Mouse (Mus musculus): ENCODE data around the gene Xpo5. TPM values are rescaled to one million over a fixed set of nuclear protein-coding genes. Genes with fewer than 3 reads are reported as not detected.
A peak's percentile ranks its signal among the peaks of the same experiment; 100 is the strongest.

Gene Xpo5
- polyA plus RNA-seq, 1 experiment from 2014 or later = 52.8 TPM

DNA sequence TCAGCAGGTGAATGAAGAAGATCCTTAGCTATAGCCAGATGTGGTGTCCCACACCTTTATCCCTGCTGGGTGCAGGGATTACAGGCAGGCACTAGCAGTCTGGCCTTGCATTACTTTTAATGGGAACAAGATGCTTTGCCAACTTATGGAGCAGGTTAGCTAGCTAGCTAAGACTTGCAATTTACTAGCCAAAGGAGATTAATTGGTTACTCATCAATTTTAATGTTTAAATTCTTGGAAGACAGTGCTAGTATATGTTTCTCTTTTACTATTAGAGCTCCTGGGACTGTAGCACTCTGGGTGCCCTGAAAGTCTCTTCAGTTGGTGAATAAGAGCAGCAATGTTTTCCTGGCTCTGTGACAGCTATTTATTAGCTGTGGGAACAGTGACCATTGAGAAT lies 4.1 kb downstream of the Xpo5 start:
- Histone ChIP-seq H3K9me3 (no peaks in the 10 kb centered on the region), H3K27me3 (replicated peaks) (no peaks in the 10 kb centered on the region), H3K27ac (no peak overlapping the region), H3K9ac (no peak overlapping the region), H3K4me2 (replicated peaks) (no peak overlapping the region), H3K36me3 (peaks cover 58% of the 10 kb centered on the region), H3K4me1 (peaks cover 15% of the 10 kb centered on the region), H3K4me3 (no peak overlapping the region)
- ATAC-seq (ENCODE audit: low FRiP score, low read depth) = no peak

DNA sequence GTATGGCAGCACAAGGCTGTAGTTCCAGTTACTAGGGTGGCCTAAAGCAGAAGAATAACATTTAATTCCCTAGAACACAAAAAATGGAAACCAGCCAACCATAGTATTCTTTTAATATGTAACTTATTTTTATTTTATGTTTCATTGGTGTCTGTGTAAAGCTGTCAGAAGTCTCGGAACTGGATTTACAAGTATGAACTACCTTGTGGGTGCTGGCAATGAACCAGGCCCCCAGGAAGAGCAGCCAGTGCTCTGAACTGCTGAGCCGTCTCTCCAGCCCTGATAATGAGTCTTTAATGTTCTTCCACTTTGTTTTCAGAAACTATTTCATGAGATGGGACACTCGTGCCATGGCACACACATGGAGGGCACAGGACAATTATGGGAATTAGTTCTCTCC lies 8.0 kb downstream of the Xpo5 start:
- ATAC-seq (ENCODE audit: low FRiP score, low read depth) = no peak
- WGBS = 91% methylated on average over 3 of the region's 3 CpGs

DNA sequence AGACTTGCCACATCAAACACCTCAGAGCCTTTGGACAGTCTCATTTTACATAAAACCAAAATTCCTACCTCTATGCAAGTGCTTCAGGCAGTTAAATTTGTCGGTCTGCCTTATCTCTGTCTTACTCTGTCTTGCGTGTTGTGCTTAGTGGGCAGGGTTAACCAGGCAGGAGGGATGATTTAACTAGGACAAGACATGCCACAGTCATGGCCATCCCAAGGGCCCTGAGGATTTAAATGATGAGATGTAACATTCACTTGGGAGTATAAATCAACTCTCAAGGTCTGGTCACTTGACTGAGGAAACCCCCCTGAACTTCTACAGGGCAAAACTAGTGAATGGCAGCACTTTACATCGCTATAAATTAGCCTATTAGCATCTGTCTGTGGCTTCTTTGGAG lies 19.0 kb downstream of the Xpo5 start:
- WGBS = 96% methylated on average over 3 of the region's 3 CpGs
- no peak for ATAC-seq (ENCODE audit: low FRiP score, low read depth)
- H3K36me3 ChIP-seq = peaks cover 94% of the 10 kb centered on the region

More for the DNA sequence above, 8.0 kb downstream of the Xpo5 start:
- peaks cover 86% of the 10 kb centered on the region for H3K36me3 ChIP-seq
- H3K9me3 ChIP-seq = no peaks in the 10 kb centered on the region
- H3K4me2 ChIP-seq (replicated peaks) = no peak overlapping the region
- no peak overlapping the region for H3K4me3 ChIP-seq
- no peaks in the 10 kb centered on the region for H3K27me3 ChIP-seq (replicated peaks)
- no peak overlapping the region for H3K9ac ChIP-seq
- H3K27ac ChIP-seq = no peak overlapping the region
- no peaks in the 10 kb centered on the region for H3K4me1 ChIP-seq

DNA sequence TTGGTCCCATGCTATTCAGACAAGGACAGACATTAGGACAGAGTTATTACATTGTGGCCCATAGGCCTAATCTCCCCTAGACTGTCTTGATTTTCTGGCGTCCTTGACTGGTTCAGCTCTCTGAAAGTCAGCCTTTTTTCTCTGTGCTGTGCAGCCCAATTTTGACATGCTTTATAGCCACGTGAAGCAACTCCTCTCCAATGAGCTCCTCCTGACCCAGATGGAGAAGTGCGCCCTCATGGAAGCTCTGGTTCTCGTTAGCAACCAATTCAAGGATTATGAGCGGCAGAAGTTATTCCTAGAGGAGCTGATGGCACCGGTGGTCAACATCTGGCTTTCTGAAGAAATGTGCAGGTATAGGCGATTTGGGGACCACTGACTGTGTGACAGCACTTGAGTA lies 25.0 kb downstream of the Xpo5 start:
- no peaks in the 10 kb centered on the region for H3K4me1 ChIP-seq
- no peak for ATAC-seq (ENCODE audit: low FRiP score, low read depth)
- no peak overlapping the region for H3K4me3 ChIP-seq
- H3K27ac ChIP-seq = no peak overlapping the region
- WGBS = 90% methylated on average over 7 of the region's 7 CpGs
- H3K9me3 ChIP-seq = no peaks in the 10 kb centered on the region
- no peak overlapping the region for H3K9ac ChIP-seq
- no peaks in the 10 kb centered on the region for H3K27me3 ChIP-seq (replicated peaks)
- H3K36me3 ChIP-seq = peaks cover 96% of the 10 kb centered on the region
- H3K4me2 ChIP-seq (replicated peaks) = no peak overlapping the region

More for the DNA sequence above, 19.0 kb downstream of the Xpo5 start:
- H3K9ac ChIP-seq = no peak overlapping the region
- H3K4me1 ChIP-seq = no peaks in the 10 kb centered on the region
- no peaks in the 10 kb centered on the region for H3K9me3 ChIP-seq
- H3K27ac ChIP-seq = no peak overlapping the region
- no peak overlapping the region for H3K4me3 ChIP-seq
- no peak overlapping the region for H3K4me2 ChIP-seq (replicated peaks)
- no peaks in the 10 kb centered on the region for H3K27me3 ChIP-seq (replicated peaks)

DNA sequence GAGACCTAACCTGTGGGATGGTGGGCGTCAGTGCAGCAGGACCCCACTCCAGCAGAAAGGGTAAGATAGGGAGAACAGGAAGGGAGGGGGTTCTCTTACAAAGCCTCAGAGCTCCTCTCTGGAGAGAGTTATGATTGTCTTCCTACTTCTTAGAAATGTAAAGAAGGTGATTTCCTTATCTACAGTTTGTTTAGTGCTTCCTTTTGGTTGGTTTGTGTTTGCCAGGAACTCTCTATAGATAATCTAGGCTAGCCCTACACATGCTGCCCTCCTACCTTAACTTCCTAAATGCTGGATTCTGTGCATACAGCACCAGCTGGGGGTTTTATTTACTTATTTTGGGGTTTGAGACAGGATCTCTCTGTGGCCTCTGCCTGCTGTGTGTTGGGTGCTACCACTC lies 33.5 kb downstream of the Xpo5 start:
- no peak overlapping the region for H3K4me3 ChIP-seq
- no peaks in the 10 kb centered on the region for H3K9me3 ChIP-seq
- no peaks in the 10 kb centered on the region for H3K4me1 ChIP-seq
- no peak for ATAC-seq (ENCODE audit: low FRiP score, low read depth)
- H3K36me3 ChIP-seq = peaks cover 86% of the 10 kb centered on the region
- H3K9ac ChIP-seq = 0 out of 2 replicates have a peak overlapping the region, but pooled peaks have one; percentile 13
- no peak overlapping the region for H3K4me2 ChIP-seq (replicated peaks)
- no peaks in the 10 kb centered on the region for H3K27me3 ChIP-seq (replicated peaks)
- H3K27ac ChIP-seq = no peak overlapping the region
- WGBS = 93% methylated on average over 1 of the region's 1 CpGs

DNA sequence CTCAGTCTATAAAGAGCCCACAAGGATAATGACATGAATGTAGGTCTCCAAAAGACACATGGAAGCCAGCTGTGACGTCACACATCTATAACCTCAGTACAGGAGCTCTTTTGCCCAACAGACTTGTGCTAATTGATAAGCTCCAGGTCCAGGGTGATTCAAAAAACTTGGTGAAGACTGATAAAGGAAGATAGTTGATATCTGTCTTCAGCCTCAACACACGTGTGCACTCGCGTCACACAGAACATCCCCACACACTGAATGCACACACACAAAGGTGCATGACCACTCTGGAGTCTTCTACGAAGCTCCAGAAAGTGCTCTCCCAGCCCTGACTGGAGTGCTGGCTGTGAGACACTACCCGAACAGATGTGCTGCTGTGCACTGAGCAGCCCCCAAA lies 34.5 kb downstream of the Xpo5 start:
- Histone ChIP-seq H3K36me3 (peaks cover 88% of the 10 kb centered on the region), H3K27ac (no peak overlapping the region), H3K9me3 (no peaks in the 10 kb centered on the region), H3K9ac (no peak overlapping the region), H3K4me3 (no peak overlapping the region), H3K4me2 (replicated peaks) (no peak overlapping the region), H3K4me1 (no peaks in the 10 kb centered on the region), H3K27me3 (replicated peaks) (no peaks in the 10 kb centered on the region)
- 93% methylated on average over 6 of the region's 6 CpGs for WGBS
- no peak for ATAC-seq (ENCODE audit: low FRiP score, low read depth)

DNA sequence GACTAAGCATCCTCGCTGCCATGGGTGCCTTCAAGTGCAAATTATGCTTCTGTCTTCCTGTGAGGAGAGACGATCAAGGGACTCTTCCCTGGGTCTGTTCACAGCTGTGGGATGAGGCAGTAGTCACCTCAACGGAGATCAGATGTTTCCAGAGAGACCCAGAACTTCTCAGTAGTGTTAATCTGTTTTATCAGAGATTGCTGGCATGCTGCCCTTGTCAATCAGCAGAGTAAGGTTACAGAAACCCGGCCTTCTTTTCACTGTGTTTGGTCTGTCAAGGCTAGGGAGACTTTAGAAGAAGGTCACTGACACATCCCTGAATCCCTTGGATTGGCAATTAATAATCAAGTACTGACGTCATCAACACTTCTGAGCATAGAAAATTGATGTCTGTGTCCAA lies 34.9 kb downstream of the Xpo5 start:
- Histone ChIP-seq H3K4me2 (replicated peaks) (no peak overlapping the region), H3K4me1 (no peaks in the 10 kb centered on the region), H3K9ac (no peak overlapping the region), H3K27me3 (replicated peaks) (no peaks in the 10 kb centered on the region), H3K4me3 (no peak overlapping the region), H3K27ac (no peak overlapping the region), H3K36me3 (peaks cover 88% of the 10 kb centered on the region), H3K9me3 (no peaks in the 10 kb centered on the region)
- no peak for ATAC-seq (ENCODE audit: low FRiP score, low read depth)
- 88% methylated on average over 5 of the region's 5 CpGs for WGBS

DNA sequence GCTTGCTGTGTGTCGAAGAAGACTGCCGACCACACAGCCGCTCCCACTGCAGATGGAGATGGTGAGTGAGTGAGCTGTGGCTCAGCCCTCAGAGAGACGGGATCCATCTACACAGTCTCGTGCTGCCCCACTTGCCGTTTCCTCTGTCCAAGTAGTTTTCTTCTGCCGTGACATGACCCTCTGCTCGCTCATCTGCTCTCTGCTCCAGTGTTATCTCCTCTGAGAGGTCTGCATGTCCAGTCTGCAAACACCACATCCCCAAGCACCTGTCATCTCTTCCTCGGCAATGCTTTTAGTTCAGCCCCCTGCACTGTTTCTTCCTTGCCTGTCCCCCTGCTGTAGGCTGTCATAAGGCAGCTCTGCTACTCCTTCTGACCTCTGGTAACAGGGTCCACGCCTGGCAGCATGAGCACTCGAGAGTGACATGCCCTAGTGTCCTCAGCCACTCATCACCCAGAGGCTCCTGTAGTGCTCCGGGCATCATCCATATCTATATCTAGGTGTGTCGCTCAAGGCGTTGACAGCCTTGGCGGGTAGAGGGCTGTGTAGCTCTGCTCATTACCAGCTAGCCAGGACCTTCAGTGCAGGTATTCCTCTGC lies 37.0 kb downstream of the Xpo5 start:
- no peak for ATAC-seq (ENCODE audit: low FRiP score, low read depth)
- no peak overlapping the region for H3K4me3 ChIP-seq
- no peak overlapping the region for H3K27ac ChIP-seq
- H3K4me2 ChIP-seq (replicated peaks) = no peak overlapping the region
- no peaks in the 10 kb centered on the region for H3K4me1 ChIP-seq
- no peaks in the 10 kb centered on the region for H3K9me3 ChIP-seq
- H3K27me3 ChIP-seq (replicated peaks) = no peaks in the 10 kb centered on the region
- H3K9ac ChIP-seq = no peak overlapping the region
- WGBS = 93% methylated on average over 15 of the region's 15 CpGs
- H3K36me3 ChIP-seq = peaks cover 90% of the 10 kb centered on the region

DNA sequence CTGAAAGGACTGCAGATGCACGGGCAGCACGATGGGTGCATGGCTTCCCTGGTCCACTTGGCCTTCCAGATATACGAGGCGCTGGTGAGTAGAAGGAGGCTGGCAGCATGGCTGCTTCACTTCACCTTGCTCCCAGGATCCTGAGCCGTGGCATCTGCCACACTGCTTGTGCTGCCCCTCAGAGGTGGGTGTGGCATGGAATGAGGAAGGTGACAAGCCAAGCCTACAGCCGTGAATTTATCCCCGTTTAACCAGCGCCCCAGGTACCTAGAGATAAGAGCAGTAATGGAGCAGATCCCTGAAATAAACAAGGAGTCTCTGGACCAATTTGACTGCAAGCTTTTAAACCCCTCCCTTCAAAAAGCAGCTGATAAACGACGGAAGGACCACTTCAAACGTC lies 38.9 kb downstream of the Xpo5 start:
- H3K4me2 ChIP-seq (replicated peaks) = no peak overlapping the region
- peaks cover under 1% of the 10 kb centered on the region; the same call in 1 of the 2 replicates for H3K4me1 ChIP-seq
- no peak overlapping the region for H3K27ac ChIP-seq
- no peak overlapping the region for H3K9ac ChIP-seq
- no peak for ATAC-seq (ENCODE audit: low FRiP score, low read depth)
- no peaks in the 10 kb centered on the region for H3K27me3 ChIP-seq (replicated peaks)
- no peaks in the 10 kb centered on the region for H3K9me3 ChIP-seq
- H3K36me3 ChIP-seq = peaks cover 96% of the 10 kb centered on the region
- 84% methylated on average over 11 of the region's 11 CpGs for WGBS
- no peak overlapping the region for H3K4me3 ChIP-seq

DNA sequence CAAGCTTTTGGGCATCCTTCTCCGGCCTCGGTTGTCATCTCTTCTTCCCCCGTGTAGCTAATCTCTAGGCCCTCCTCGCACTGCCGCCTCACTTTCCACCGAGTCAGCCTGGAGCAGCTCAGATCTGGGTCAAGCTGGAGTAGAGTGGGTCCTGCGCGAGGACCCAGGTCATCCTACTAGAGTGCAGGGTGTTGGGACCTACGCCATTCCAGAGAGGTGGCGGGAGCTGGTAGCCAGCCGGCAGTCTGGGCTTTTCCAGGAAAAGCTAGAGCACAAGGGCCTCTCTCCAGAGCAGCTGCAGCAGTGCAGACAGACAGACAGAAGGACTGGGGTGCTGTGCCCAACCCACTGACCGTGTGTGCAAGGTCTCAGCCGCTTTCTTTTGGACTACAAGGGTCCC lies 39.7 kb downstream of the Xpo5 start:
- Histone ChIP-seq H3K36me3 (peaks cover 90% of the 10 kb centered on the region), H3K4me3 (no peak overlapping the region), H3K9ac (no peak overlapping the region), H3K27me3 (replicated peaks) (no peaks in the 10 kb centered on the region), H3K4me2 (replicated peaks) (no peak overlapping the region), H3K4me1 (peaks cover 8% of the 10 kb centered on the region), H3K27ac (no peak overlapping the region), H3K9me3 (no peaks in the 10 kb centered on the region)
- 87% methylated on average over 13 of the region's 13 CpGs for WGBS
- ATAC-seq (ENCODE audit: low FRiP score, low read depth) = no peak

DNA sequence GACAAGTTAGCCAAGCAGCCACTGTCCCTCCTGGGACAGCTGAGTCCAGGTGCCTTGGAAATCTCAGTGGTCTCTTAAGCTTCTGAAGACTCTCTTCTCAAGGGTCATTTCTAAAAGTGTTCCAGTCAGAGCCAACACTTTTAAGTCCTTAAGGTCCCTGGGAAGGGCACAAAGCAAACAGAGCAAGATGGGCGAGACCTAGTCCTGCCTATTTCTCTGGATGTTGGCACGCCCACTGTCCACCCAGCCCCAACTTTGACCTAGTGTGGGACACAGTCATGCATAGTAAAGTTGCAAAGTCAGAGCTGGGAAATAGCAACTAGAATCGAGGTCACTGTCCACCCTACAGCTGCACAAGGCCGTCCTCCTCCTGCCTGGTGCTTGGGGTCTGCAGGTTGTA lies 40.4 kb downstream of the Xpo5 start:
- 88% methylated on average over 4 of the region's 4 CpGs for WGBS
- no peak overlapping the region for H3K27ac ChIP-seq
- H3K4me3 ChIP-seq = no peak overlapping the region
- peaks cover 85% of the 10 kb centered on the region for H3K36me3 ChIP-seq
- no peaks in the 10 kb centered on the region for H3K9me3 ChIP-seq
- no peaks in the 10 kb centered on the region for H3K27me3 ChIP-seq (replicated peaks)
- no peak for ATAC-seq (ENCODE audit: low FRiP score, low read depth)
- peaks cover 8% of the 10 kb centered on the region for H3K4me1 ChIP-seq
- H3K4me2 ChIP-seq (replicated peaks) = no peak overlapping the region
- H3K9ac ChIP-seq = no peak overlapping the region

DNA sequence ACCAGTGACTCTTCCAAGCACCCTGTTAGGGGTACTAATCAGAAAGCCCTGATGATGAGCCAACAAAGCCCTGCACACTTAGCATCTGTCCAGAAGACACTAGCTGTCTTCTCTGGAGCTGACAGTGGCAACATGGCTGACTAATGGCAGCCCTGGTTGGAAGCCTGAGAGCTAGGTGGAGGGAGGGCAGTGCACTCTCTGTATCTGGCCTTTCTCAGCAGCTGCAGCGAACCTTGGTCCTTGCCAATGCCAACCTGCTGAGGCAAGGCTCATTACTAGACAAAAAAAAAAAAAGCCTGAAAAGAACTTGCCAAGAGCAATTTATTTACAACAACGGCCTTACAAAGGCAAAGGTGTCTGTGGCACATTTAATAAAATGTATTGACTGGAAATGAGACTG lies 41.0 kb downstream of the Xpo5 start:
- H3K36me3 ChIP-seq = peaks cover 78% of the 10 kb centered on the region
- no peak for ATAC-seq (ENCODE audit: low FRiP score, low read depth)

DNA sequence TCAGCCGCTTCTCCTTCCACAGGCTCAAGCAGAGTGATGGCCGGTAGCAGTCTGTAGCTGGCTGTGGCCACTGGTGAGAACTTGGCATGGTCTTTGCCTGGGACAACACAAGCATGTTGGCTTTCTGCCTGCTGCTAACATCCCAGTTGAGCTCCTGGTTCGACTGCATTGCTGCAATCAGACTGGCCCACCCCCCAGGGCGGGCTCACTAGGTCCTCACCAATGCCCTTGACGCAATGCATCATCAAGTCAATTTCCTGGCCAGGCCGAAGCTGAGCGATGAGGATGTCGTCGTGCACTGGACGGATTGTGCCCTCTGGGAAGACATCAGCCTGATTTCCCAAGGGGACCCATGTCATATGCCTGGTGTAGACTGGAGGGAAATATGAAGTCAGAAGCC lies 42.0 kb downstream of the Xpo5 start:
- Histone ChIP-seq H3K36me3 (peaks cover 75% of the 10 kb centered on the region), H3K4me2 (replicated peaks) (no peak overlapping the region), H3K4me3 (no peak overlapping the region), H3K9me3 (no peaks in the 10 kb centered on the region), H3K9ac (no peak overlapping the region), H3K27me3 (replicated peaks) (no peaks in the 10 kb centered on the region), H3K4me1 (peaks cover 20% of the 10 kb centered on the region), H3K27ac (no peak overlapping the region)
- ATAC-seq (ENCODE audit: low FRiP score, low read depth) = no peak
- 79% methylated on average over 10 of the region's 10 CpGs for WGBS

More for the DNA sequence above, 41.0 kb downstream of the Xpo5 start:
- no peak overlapping the region for H3K4me2 ChIP-seq (replicated peaks)
- H3K27ac ChIP-seq = no peak overlapping the region
- WGBS = 56% methylated on average over 2 of the region's 2 CpGs
- no peaks in the 10 kb centered on the region for H3K27me3 ChIP-seq (replicated peaks)
- peaks cover 10% of the 10 kb centered on the region for H3K4me1 ChIP-seq
- no peak overlapping the region for H3K4me3 ChIP-seq
- no peak overlapping the region for H3K9ac ChIP-seq
- no peaks in the 10 kb centered on the region for H3K9me3 ChIP-seq
